Mouse (Mus musculus) forebrain, embryonic 11.5 days (tissue): ENCODE data around the gene Adar. TPM values are rescaled to one million over a fixed set of nuclear protein-coding genes. Genes with fewer than 3 reads are reported as not detected.

Experiments
- polyA plus RNA-seq: library from polyadenylated mRNA; unstranded; fragments of >200 nt; fragmentation: Nextera tagmentation; extraction: Ambion mirVana; gene quantifications from 2 replicates; pipeline ENCODE4 v1.2.1, GENCODE M21; 2014

Adar gene
- polyA plus RNA-seq, 1 experiment from 2014 or later: 23.2 TPM

Other genes with a start within 250 kb of the Adar start
- gene Kcnn3, start 194.9 kb upstream of the Adar start, polyA plus RNA-seq: 1.3 and 1.8 TPM in 2 replicates
- gene Chrnb2, start 49.6 kb downstream of the Adar start, polyA plus RNA-seq: 10.2 and 10.3 TPM in 2 replicates
- 20.7 and 25.4 TPM in 2 replicates for gene Ube2q1, start 58.6 kb downstream of the Adar start, polyA plus RNA-seq
- 2.0 and 2.4 TPM in 2 replicates for gene She, start 116.3 kb downstream of the Adar start, polyA plus RNA-seq
- 0.15 and 0.27 TPM in 2 replicates for gene Il6ra, start 198.2 kb downstream of the Adar start, polyA plus RNA-seq
- gene Atp8b2, start 248.5 kb downstream of the Adar start, polyA plus RNA-seq: 14.9 and 15.4 TPM in 2 replicates